ENCODE assay signal across 9 mouse cellular contexts in genomic region chr15:40166560-40167275, GRCm38 (mm10). TPM values are rescaled to one million over a fixed set of nuclear protein-coding genes. Genes with fewer than 3 reads are reported as not detected.
DNase-seq lines count a peak whose midpoint lies in the region; ATAC-seq lines count a peak whose summit lies in the region.
"Had no signal": no experiment of that assay in that cellular context is flagged by ENCODE, and none has a peak within 500 bp of the region (broad histone marks: within the 10 kb centered on the region; RNA-seq: fewer than 3 reads in every experiment).

No protein-coding gene starts in this region.

- H3K9me3 ChIP-seq in limb, embryonic 11.5 days (ENCODE audit: control insufficient read depth, low read length) = no peaks in the 10 kb centered on the region
- no peaks in the 10 kb centered on the region for H3K9me3 ChIP-seq in limb, embryonic 10.5 days (replicated peaks)
- H3K9me3 ChIP-seq in embryonic facial prominence, embryonic 10.5 days = no peaks in the 10 kb centered on the region
- no peaks in the 10 kb centered on the region for H3K9me3 ChIP-seq in hindbrain, embryonic 10.5 days
- no peaks in the 10 kb centered on the region for H3K9me3 ChIP-seq in midbrain, embryonic 16.5 days (replicated peaks; ENCODE audit: control insufficient read depth, low read length, poor library complexity, severe bottlenecking)

- peak; percentile 33; the same call in 1 of the 2 replicates for ATAC-seq in limb, embryonic 11.5 days (ENCODE audit: insufficient number of reproducible peaks, low FRiP score, low TSS enrichment, low read depth)
- ATAC-seq in midbrain, embryonic 16.5 days = peak; percentile 58
- ATAC-seq in erythroid progenitor cell, adult 5-6 weeks (replicated peaks; ENCODE audit: low FRiP score, poor library complexity, severe bottlenecking) = no peak

- H3K27ac ChIP-seq in limb, embryonic 11.5 days (replicated peaks; ENCODE audit: low read depth, low read length) = no peak overlapping the region
- H3K27ac ChIP-seq in limb, embryonic 10.5 days = no peak overlapping the region
- H3K27ac ChIP-seq in embryonic facial prominence, embryonic 10.5 days (replicated peaks) = no peak overlapping the region
- no peak overlapping the region for H3K27ac ChIP-seq in hindbrain, embryonic 10.5 days
- H3K27ac ChIP-seq in midbrain, embryonic 16.5 days (ENCODE audit: low read length) = peak overlapping the region; percentile 44

- 0 out of 2 replicates have a peak, but pooled peaks cover 3% of the 10 kb centered on the region for H3K4me1 ChIP-seq in limb, embryonic 11.5 days (ENCODE audit: control insufficient read depth, insufficient read depth, low read length)
- H3K4me1 ChIP-seq in limb, embryonic 10.5 days = peaks cover 11% of the 10 kb centered on the region; the same call in 1 of the 2 replicates
- peaks cover 21% of the 10 kb centered on the region for H3K4me1 ChIP-seq in embryonic facial prominence, embryonic 10.5 days
- peaks cover 17% of the 10 kb centered on the region for H3K4me1 ChIP-seq in hindbrain, embryonic 10.5 days (replicated peaks)
- H3K4me1 ChIP-seq in midbrain, embryonic 16.5 days (ENCODE audit: control insufficient read depth, insufficient read depth, low read length) = peaks cover 12% of the 10 kb centered on the region

- WGBS in limb, embryonic 11.5 days = 37% methylated on average over 9 of the region's 9 CpGs
- 44% methylated on average over 9 of the region's 9 CpGs for WGBS in limb, embryonic 10.5 days
- 46% methylated on average over 9 of the region's 9 CpGs for WGBS in embryonic facial prominence, embryonic 10.5 days
- 50% methylated on average over 9 of the region's 9 CpGs for WGBS in hindbrain, embryonic 10.5 days
- WGBS in midbrain, embryonic 16.5 days = 28% methylated on average over 9 of the region's 9 CpGs

- H3K9ac ChIP-seq in limb, embryonic 11.5 days (ENCODE audit: low read length) = no peak overlapping the region
- no peak overlapping the region; the same call in 1 of the 2 replicates for H3K9ac ChIP-seq in midbrain, embryonic 16.5 days (ENCODE audit: low read depth, low read length)

- DNase-seq in limb, embryonic 11.5 days (ENCODE audit: low spot score) = peak; percentile 56
- DNase-seq in limb, embryonic 10.5 days (ENCODE audit: low spot score) = no peak
- DNase-seq in NIH3T3 (ENCODE audit: low read depth) = peak; percentile 86
- DNase-seq in embryonic facial prominence, embryonic 10.5 days (ENCODE audit: low spot score) = peak; percentile 13
- peak; percentile 4 for DNase-seq in hindbrain, embryonic 10.5 days (ENCODE audit: low spot score)
- DNase-seq in layer of hippocampus, postnatal 10 days (ENCODE audit: low spot score in 2 of 2) = peak; percentile 54 to 71

- H3K36me3 ChIP-seq in limb, embryonic 11.5 days (ENCODE audit: control insufficient read depth, insufficient read depth, low read length) = no peaks in the 10 kb centered on the region
- no peaks in the 10 kb centered on the region for H3K36me3 ChIP-seq in limb, embryonic 10.5 days
- H3K36me3 ChIP-seq in embryonic facial prominence, embryonic 10.5 days (replicated peaks) = no peaks in the 10 kb centered on the region
- no peaks in the 10 kb centered on the region for H3K36me3 ChIP-seq in hindbrain, embryonic 10.5 days
- H3K36me3 ChIP-seq in midbrain, embryonic 16.5 days (ENCODE audit: control insufficient read depth, insufficient read depth, low read length) = no peaks in the 10 kb centered on the region

- no peak overlapping the region for H3K4me2 ChIP-seq in limb, embryonic 11.5 days (ENCODE audit: low read depth, severe bottlenecking)
- H3K4me2 ChIP-seq in midbrain, embryonic 16.5 days (ENCODE audit: low read length) = peak overlapping the region; percentile 17; the same call in 1 of the 2 replicates

- H3K4me3 ChIP-seq in limb, embryonic 11.5 days (ENCODE audit: low read depth, low read length) = no peak overlapping the region
- H3K4me3 ChIP-seq in limb, embryonic 10.5 days = no peak overlapping the region
- no peak overlapping the region for H3K4me3 ChIP-seq in embryonic facial prominence, embryonic 10.5 days
- no peak overlapping the region for H3K4me3 ChIP-seq in hindbrain, embryonic 10.5 days
- H3K4me3 ChIP-seq in midbrain, embryonic 16.5 days (ENCODE audit: low read depth, low read length) = no peak overlapping the region

- no peaks in the 10 kb centered on the region for H3K27me3 ChIP-seq in limb, embryonic 11.5 days (ENCODE audit: control insufficient read depth, insufficient read depth, low read length)
- no peaks in the 10 kb centered on the region for H3K27me3 ChIP-seq in limb, embryonic 10.5 days (ENCODE audit: low read depth, poor library complexity, severe bottlenecking)
- no peaks in the 10 kb centered on the region for H3K27me3 ChIP-seq in embryonic facial prominence, embryonic 10.5 days (replicated peaks; ENCODE audit: low read depth, poor library complexity, severe bottlenecking)
- no peaks in the 10 kb centered on the region for H3K27me3 ChIP-seq in hindbrain, embryonic 10.5 days (ENCODE audit: insufficient read depth, poor library complexity, severe bottlenecking)
- no peaks in the 10 kb centered on the region for H3K27me3 ChIP-seq in midbrain, embryonic 16.5 days (ENCODE audit: control insufficient read depth, insufficient read depth, low read depth, low read length)

RNA-seq across cellular contexts. Expression of gene 9330182O14Rik, which starts 32.6 kb away (rescaled TPM):
- polyA plus RNA-seq in limb, embryonic 11.5 days (2014; fragmentation: Nextera tagmentation; extraction: Ambion mirVana) = not detected in 2 replicates
- not detected in 2 replicates for polyA plus RNA-seq in limb, embryonic 10.5 days (2016; fragmentation: Nextera tagmentation; extraction: Ambion mirVana)
- not detected in 2 replicates for polyA plus RNA-seq in embryonic facial prominence, embryonic 10.5 days (2016; fragmentation: Nextera tagmentation; extraction: Ambion mirVana)
- not detected in 2 replicates for polyA plus RNA-seq in hindbrain, embryonic 10.5 days (2016; fragmentation: Nextera tagmentation; extraction: Ambion mirVana)
- total RNA-seq in layer of hippocampus, postnatal 10 days (2021) = not detected
- polyA plus RNA-seq in midbrain, embryonic 16.5 days (2015; fragmentation: Nextera tagmentation; extraction: Ambion mirVana) = not detected in 2 replicates
- total RNA-seq in erythroid progenitor cell, adult 5-6 weeks (2015; ENCODE audit: low replicate concordance) = not detected in 2 replicates
- not detected in 2 replicates for total RNA-seq in erythroid progenitor cell, adult 5-6 weeks (2017; ENCODE audit: low replicate concordance)
- polyA plus RNA-seq: cerebellum, adult 2 months had no signal
